Mouse (Mus musculus): Measurements from ENCODE around the gene Rarres2. TPM values are rescaled to one million over a fixed set of nuclear protein-coding genes. Genes with fewer than 3 reads are reported as not detected.

The Rarres2 gene
- polyA plus RNA-seq, 1 experiment from 2014 or later: 45.3 TPM

DNA sequence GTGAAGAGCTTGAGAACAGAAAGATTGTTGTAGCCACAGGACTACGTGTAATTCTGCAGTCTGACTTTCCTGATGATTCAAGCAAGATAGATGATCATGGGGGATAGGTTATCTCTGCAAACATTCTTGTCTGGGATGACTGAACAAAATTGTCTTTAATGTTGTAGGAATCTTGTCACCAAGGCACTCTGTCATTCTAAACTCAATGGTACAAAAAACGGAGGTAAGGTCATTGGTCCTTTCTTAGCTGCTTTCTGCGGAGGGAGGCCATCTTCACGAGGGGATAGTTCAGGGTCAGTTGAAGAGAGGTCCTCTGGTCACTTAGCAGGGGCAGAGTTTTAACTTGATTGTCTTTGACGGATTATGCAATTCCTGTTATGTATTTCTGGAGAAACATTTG is 6.1 kb upstream of the Rarres2 start:
- H3K27me3 ChIP-seq (ENCODE audit: control insufficient read depth, insufficient read depth, low read length): no peaks in the 10 kb centered on the region
- H3K27ac ChIP-seq (replicated peaks in 1 of 2; ENCODE audit: control insufficient read depth in 1 of 2, insufficient read depth in 1 of 2, low read depth in 2 of 2, low read length in 2 of 2): peak overlapping the region; percentile 15 to 75; a peak in 2 of 4 replicates
- peaks cover 20 to 30% of the 10 kb centered on the region in 2 experiments for H3K4me1 ChIP-seq (ENCODE audit: control insufficient read depth in 2 of 2, insufficient read depth in 2 of 2, low read length in 2 of 2)
- ATAC-seq (ENCODE audit: insufficient number of reproducible peaks, insufficient read depth, low FRiP score, low read depth): no peak
- H3K36me3 ChIP-seq (ENCODE audit: control insufficient read depth, insufficient read depth, low read length): no peaks in the 10 kb centered on the region
- H3K4me2 ChIP-seq (ENCODE audit: low read length): peak overlapping the region; percentile 48; the same call in 1 of the 2 replicates
- no peak overlapping the region for H3K4me3 ChIP-seq (ENCODE audit: control insufficient read depth in 1 of 2, insufficient read depth in 1 of 2, low read depth in 1 of 2, low read length in 2 of 2)
- no peak overlapping the region for H3K9ac ChIP-seq (ENCODE audit: low read length)
- WGBS: 48% methylated on average over 5 of the region's 5 CpGs
- H3K9me3 ChIP-seq (ENCODE audit: control insufficient read depth, low read length): no peaks in the 10 kb centered on the region

- Histone ChIP-seq H3K9ac (ENCODE audit: low read length) (no peak overlapping the region), H3K36me3 (ENCODE audit: control insufficient read depth, insufficient read depth, low read length) (no peaks in the 10 kb centered on the region), H3K4me1 (ENCODE audit: control insufficient read depth in 2 of 2, insufficient read depth in 2 of 2, low read length in 2 of 2) (peaks cover 27 to 28% of the 10 kb centered on the region in 2 experiments), H3K9me3 (ENCODE audit: control insufficient read depth, low read length) (no peaks in the 10 kb centered on the region), H3K27ac (replicated peaks in 1 of 2; ENCODE audit: control insufficient read depth in 1 of 2, insufficient read depth in 1 of 2, low read depth in 2 of 2, low read length in 2 of 2) (peak overlapping the region; percentile 41 to 58; a peak in 3 of 4 replicates), H3K4me3 (ENCODE audit: control insufficient read depth in 1 of 2, insufficient read depth in 1 of 2, low read depth in 1 of 2, low read length in 2 of 2) (no peak overlapping the region), H3K27me3 (ENCODE audit: control insufficient read depth, insufficient read depth, low read length) (no peaks in the 10 kb centered on the region), H3K4me2 (ENCODE audit: low read length) (no peak overlapping the region)
- 48% methylated on average over 3 of the region's 3 CpGs for WGBS
- ATAC-seq (ENCODE audit: insufficient number of reproducible peaks, insufficient read depth, low FRiP score, low read depth): no peak
These were observed 1.4 kb upstream of the Rarres2 start for GRCm38 (mm10) chr6:48573981-48574380.

DNA sequence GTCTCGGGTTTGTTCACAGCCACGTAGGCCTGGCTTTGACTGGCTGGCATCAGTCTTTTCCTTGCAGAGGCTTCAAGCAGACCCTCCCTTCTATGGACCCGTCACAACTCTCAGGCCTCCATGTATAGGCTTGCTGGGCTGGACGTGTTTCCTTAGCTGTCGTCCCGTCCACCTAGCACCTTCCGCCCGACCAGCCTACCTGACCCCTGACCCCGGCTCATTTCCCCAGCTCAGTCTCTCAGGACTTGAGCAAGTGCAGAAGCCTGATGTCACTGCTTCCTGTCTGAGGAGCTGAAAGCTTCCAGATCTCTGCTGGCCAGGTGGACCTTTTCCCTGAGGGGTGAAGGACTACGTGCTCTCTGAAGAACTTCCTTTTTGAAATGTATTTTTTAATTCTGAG is 691 bp upstream of the Rarres2 start:
- WGBS: 31% methylated on average over 10 of the region's 10 CpGs
- peak; percentile 31; the same call in 1 of the 2 replicates for ATAC-seq (ENCODE audit: insufficient number of reproducible peaks, insufficient read depth, low FRiP score, low read depth)
- H3K4me2 ChIP-seq (ENCODE audit: low read length): no peak overlapping the region

DNA sequence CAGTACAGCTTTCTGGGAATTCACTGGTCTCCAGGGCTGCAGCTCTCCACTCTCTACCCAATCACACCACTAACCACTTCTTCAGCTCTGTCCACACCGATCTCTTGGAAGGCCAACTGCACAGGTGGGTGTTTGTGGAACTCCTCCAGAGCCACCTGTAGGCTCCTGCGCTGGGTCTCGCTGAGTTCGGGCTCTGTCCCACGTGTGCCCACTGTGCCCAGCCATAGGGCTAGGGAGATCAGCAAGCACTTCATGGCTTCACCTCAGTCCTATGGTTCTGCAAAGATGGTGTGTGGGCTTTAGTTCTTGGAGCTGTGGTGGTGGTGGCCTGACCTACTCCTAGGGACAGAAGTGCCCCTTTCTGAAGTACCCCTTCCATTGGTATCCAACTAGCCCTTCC is 575 bp downstream of the Rarres2 start:
- no peak for ATAC-seq (ENCODE audit: insufficient number of reproducible peaks, insufficient read depth, low FRiP score, low read depth)
- peak overlapping the region; percentile 54 to 70; a peak in 3 of 4 replicates for H3K27ac ChIP-seq (replicated peaks in 1 of 2; ENCODE audit: control insufficient read depth in 1 of 2, insufficient read depth in 1 of 2, low read depth in 2 of 2, low read length in 2 of 2)
- H3K9ac ChIP-seq (ENCODE audit: low read length): no peak overlapping the region
- peak overlapping the region in 1 of 2 experiments; percentile 11; a peak in 1 of 4 replicates for H3K4me3 ChIP-seq (ENCODE audit: control insufficient read depth in 1 of 2, insufficient read depth in 1 of 2, low read depth in 1 of 2, low read length in 2 of 2)
- H3K36me3 ChIP-seq (ENCODE audit: control insufficient read depth, insufficient read depth, low read length): no peaks in the 10 kb centered on the region
- H3K4me1 ChIP-seq (ENCODE audit: control insufficient read depth in 2 of 2, insufficient read depth in 2 of 2, low read length in 2 of 2): peaks cover 36 to 41% of the 10 kb centered on the region in 2 experiments
- 84% methylated on average over 5 of the region's 5 CpGs for whole genome bisulfite sequencing
- peak overlapping the region; percentile 12; the same call in 1 of the 2 replicates for H3K4me2 ChIP-seq (ENCODE audit: low read length)
- no peaks in the 10 kb centered on the region for H3K27me3 ChIP-seq (ENCODE audit: control insufficient read depth, insufficient read depth, low read length)
- H3K9me3 ChIP-seq (ENCODE audit: control insufficient read depth, low read length): no peaks in the 10 kb centered on the region

More for the DNA sequence above, 691 bp upstream of the Rarres2 start:
- Histone ChIP-seq H3K27me3 (ENCODE audit: control insufficient read depth, insufficient read depth, low read length) (no peaks in the 10 kb centered on the region), H3K9ac (ENCODE audit: low read length) (peak overlapping the region; percentile 38; the same call in 1 of the 2 replicates), H3K4me3 (ENCODE audit: control insufficient read depth in 1 of 2, insufficient read depth in 1 of 2, low read depth in 1 of 2, low read length in 2 of 2) (no peak overlapping the region), H3K27ac (replicated peaks in 1 of 2; ENCODE audit: control insufficient read depth in 1 of 2, insufficient read depth in 1 of 2, low read depth in 2 of 2, low read length in 2 of 2) (peak overlapping the region; percentile 70 to 74), H3K4me1 (ENCODE audit: control insufficient read depth in 2 of 2, insufficient read depth in 2 of 2, low read length in 2 of 2) (peaks cover 30 to 33% of the 10 kb centered on the region in 2 experiments), H3K36me3 (ENCODE audit: control insufficient read depth, insufficient read depth, low read length) (no peaks in the 10 kb centered on the region), H3K9me3 (ENCODE audit: control insufficient read depth, low read length) (no peaks in the 10 kb centered on the region)

DNA sequence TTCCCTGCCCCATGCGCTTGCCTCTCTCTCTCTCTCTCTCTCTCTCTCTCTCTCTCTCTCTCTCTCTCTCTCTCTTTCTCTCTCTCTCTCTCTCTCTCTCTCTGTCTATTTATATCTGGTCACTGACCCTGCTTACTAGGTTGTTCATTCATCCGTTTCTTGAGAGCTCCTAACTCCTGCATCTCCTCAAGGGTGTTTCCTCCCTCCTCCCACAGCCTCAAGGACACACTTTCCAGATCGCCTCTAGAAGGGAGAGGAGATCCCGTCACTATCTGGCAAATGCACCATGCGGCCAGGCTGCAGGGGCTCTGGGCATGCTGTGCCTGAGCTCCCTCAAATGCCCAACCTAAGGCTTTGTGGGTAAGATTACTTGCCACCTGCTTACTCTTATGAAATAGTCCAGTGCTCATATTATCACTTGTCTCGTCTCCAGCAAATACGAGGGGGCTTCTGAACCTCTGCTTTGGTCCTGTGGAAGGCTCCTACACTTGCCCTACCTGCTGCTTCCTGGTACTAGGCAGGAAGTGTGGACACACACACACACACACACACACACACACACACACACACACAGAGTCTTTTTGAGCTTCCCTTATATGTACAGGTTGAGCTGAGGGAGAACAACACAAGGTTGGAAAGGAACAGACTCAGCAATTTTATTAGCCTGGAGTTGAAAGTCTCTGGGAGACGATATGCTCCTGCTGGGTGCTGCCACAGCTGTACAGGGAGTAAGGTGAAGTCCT is 3.4 kb downstream of the Rarres2 start:
- H3K27ac ChIP-seq (replicated peaks in 1 of 2; ENCODE audit: control insufficient read depth in 1 of 2, insufficient read depth in 1 of 2, low read depth in 2 of 2, low read length in 2 of 2): peak overlapping the region; percentile 58 to 81
- H3K4me2 ChIP-seq (ENCODE audit: low read length): peak overlapping the region; percentile 52
- WGBS: 36% methylated on average over 8 of the region's 8 CpGs
- H3K9me3 ChIP-seq (ENCODE audit: control insufficient read depth, low read length): no peaks in the 10 kb centered on the region
- peak overlapping the region; percentile 51 for H3K9ac ChIP-seq (ENCODE audit: low read length)
- ATAC-seq (ENCODE audit: insufficient number of reproducible peaks, insufficient read depth, low FRiP score, low read depth): no peak
- H3K36me3 ChIP-seq (ENCODE audit: control insufficient read depth, insufficient read depth, low read length): peaks cover 6% of the 10 kb centered on the region
- H3K27me3 ChIP-seq (ENCODE audit: control insufficient read depth, insufficient read depth, low read length): no peaks in the 10 kb centered on the region
- H3K4me3 ChIP-seq (ENCODE audit: control insufficient read depth in 1 of 2, insufficient read depth in 1 of 2, low read depth in 1 of 2, low read length in 2 of 2): peak overlapping the region in 1 of 2 experiments; percentile 2; a peak in 1 of 4 replicates
- peaks cover 46 to 56% of the 10 kb centered on the region in 2 experiments for H3K4me1 ChIP-seq (ENCODE audit: control insufficient read depth in 2 of 2, insufficient read depth in 2 of 2, low read length in 2 of 2)

DNA sequence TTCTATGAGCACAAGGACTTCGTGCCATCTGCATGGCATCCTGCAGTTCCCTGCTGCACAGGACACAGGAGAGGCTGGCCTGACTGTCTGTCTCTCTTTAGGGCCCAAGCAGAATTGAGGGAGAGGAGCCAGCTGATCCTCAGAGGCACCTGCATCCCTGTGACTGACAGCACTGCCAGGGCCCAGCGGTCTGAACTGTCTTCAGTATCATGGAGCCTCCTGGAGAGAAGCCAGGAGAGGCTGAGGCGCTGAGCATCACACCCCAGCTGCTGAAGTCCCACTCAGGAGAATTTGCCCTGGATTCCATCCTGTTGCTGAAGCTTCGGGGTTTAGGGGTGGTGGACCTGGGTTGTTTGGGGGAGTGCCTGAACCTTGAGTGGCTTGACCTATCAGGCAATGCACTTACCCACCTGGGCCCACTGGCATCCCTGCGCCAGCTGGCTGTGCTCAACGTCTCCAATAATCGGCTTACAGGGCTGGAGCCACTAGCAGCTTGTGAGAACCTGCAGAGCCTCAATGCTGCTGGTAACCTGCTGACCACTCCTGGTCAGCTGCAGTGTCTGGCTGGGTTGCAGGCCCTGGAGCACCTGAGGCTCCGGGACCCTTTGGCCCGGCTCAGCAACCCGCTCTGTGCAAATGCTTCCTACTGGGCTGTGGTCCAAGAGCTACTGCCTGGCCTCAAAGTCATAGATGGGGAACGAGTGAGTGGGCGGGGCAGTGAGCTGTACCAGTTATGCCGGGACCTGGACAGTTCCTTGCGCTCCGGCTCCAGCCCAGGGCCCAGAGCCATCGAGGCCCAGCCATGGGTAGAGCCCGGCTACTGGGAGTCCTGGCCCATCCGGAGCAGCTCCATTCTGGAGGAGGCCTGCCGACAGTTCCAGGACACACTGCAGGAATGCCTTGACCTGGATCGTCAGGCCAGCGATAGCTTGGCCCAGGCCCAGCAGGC is 4.3 kb downstream of the Rarres2 start:
- Histone ChIP-seq H3K36me3 (ENCODE audit: control insufficient read depth, insufficient read depth, low read length) (peaks cover 6% of the 10 kb centered on the region), H3K4me1 (ENCODE audit: control insufficient read depth in 2 of 2, insufficient read depth in 2 of 2, low read length in 2 of 2) (peaks cover 41 to 55% of the 10 kb centered on the region in 2 experiments), H3K9me3 (ENCODE audit: control insufficient read depth, low read length) (no peaks in the 10 kb centered on the region), H3K4me2 (ENCODE audit: low read length) (peak overlapping the region; percentile 52), H3K9ac (ENCODE audit: low read length) (peak overlapping the region; percentile 51), H3K27ac (replicated peaks in 1 of 2; ENCODE audit: control insufficient read depth in 1 of 2, insufficient read depth in 1 of 2, low read depth in 2 of 2, low read length in 2 of 2) (peak overlapping the region; percentile 58 to 81), H3K27me3 (ENCODE audit: control insufficient read depth, insufficient read depth, low read length) (no peaks in the 10 kb centered on the region), H3K4me3 (ENCODE audit: control insufficient read depth in 1 of 2, insufficient read depth in 1 of 2, low read depth in 1 of 2, low read length in 2 of 2) (peak overlapping the region in 1 of 2 experiments; percentile 2; a peak in 1 of 4 replicates)
- WGBS: 24% methylated on average over 21 of the region's 21 CpGs
- ATAC-seq (ENCODE audit: insufficient number of reproducible peaks, insufficient read depth, low FRiP score, low read depth): peak; percentile 58

DNA sequence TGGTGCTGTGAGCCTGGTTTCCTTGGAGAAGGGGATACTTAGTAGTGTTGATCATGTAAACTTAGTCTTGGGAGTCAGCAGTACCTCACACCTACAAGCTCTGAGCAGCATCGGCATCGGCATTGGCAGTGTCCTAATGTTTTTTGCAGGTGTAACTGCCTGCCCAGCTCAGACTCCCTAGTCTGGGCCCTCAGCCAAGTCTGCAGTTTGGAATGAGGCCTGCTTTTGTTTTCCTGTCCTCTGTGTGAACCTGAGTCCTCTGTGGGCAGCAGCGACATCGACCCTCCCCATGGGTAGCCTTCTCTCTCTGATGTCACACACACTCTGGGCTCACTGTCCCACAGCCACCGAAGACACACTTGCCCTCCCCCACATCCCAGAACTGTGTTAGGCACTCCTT is 6.3 kb downstream of the Rarres2 start:
- Histone ChIP-seq H3K27me3 (ENCODE audit: control insufficient read depth, insufficient read depth, low read length) (no peaks in the 10 kb centered on the region), H3K9ac (ENCODE audit: low read length) (no peak overlapping the region), H3K9me3 (ENCODE audit: control insufficient read depth, low read length) (no peaks in the 10 kb centered on the region), H3K4me1 (ENCODE audit: control insufficient read depth in 2 of 2, insufficient read depth in 2 of 2, low read length in 2 of 2) (peaks cover 27 to 40% of the 10 kb centered on the region in 2 experiments), H3K36me3 (ENCODE audit: control insufficient read depth, insufficient read depth, low read length) (peaks cover 10% of the 10 kb centered on the region), H3K4me3 (ENCODE audit: control insufficient read depth in 1 of 2, insufficient read depth in 1 of 2, low read depth in 1 of 2, low read length in 2 of 2) (no peak overlapping the region), H3K4me2 (ENCODE audit: low read length) (no peak overlapping the region), H3K27ac (replicated peaks in 1 of 2; ENCODE audit: control insufficient read depth in 1 of 2, insufficient read depth in 1 of 2, low read depth in 2 of 2, low read length in 2 of 2) (peak overlapping the region; percentile 13 to 53)
- WGBS: 6% methylated on average over 5 of the region's 5 CpGs
- peak; percentile 31; the same call in 1 of the 2 replicates for ATAC-seq (ENCODE audit: insufficient number of reproducible peaks, insufficient read depth, low FRiP score, low read depth)

All from heart, embryonic 14.5 days (tissue).